Mouse (Mus musculus) right cerebral cortex, postnatal 10 days (tissue): ENCODE data around the gene 4930562C15Rik.

Experiments used
- DNase-seq, 2 experiments: peaks; one replicate each; pipeline ENCODE4 v3.0.0; 2021; ENCODE audit warnings: low spot score in 2 of 2

4930562C15Rik gene

GRCm38 (mm10) chr16:4890201-4890709, 55.0 kb downstream of the 4930562C15Rik start:
- DNase-seq, result no peak

DNA sequence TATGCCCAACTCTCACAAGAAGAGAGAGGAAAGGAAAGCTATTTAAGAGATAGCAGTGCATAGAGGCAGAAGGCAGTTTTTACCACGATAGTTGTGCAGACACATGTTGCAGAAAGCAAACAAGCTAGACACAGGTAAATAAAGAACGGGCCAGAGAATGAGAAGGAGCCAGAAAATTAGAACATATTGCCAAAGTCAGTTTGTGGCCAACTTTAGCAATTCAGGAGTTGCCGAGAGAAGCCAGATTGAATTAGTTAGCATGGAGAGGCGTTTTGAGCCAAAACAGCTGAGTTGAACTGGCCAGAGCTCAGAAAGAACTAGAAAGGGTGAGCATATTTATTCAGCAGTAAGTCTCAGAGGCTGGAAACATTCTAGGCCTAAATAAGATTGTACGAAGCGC, 57.0 kb downstream of the 4930562C15Rik start:
- no peak for DNase-seq

DNA sequence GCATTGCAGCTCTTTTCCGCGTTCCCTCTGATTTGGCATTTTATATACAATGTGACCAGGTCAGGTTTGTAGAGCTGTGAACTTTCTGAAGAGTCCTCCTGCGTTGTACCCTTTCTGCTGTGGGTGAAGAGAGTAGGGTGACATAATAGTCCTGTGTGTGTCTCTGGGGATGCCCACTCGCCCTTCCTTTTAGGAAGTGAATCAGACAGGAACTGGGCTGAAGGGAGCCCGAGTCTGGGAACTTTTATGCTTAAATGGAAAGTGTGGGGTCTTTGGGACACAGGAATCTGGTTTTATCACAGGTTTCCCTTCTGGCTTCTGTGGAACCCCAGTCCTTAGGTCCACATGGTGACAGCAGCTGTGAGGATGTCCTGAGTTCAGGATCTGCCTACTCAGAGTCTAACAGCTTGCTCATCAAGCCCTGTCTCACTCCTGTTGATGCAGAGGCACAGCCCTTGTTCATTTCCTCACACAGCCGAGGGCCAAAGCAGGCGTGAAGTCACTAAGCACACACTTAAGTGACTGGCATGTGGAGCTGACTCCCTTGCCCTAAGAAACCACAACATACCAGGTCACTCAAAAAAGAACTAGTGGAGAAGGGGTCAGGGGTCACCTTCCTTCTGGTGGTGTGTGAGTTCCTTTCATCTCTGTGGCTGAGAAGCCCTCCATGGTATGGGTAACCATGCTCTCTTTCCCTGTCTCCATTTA, 59.1 kb downstream of the 4930562C15Rik start:
- DNase-seq, result no peak

- DNase-seq, result no peak
These were observed 61.2 kb downstream of the 4930562C15Rik start for GRCm38 (mm10) chr16:4896249-4897027.

DNA sequence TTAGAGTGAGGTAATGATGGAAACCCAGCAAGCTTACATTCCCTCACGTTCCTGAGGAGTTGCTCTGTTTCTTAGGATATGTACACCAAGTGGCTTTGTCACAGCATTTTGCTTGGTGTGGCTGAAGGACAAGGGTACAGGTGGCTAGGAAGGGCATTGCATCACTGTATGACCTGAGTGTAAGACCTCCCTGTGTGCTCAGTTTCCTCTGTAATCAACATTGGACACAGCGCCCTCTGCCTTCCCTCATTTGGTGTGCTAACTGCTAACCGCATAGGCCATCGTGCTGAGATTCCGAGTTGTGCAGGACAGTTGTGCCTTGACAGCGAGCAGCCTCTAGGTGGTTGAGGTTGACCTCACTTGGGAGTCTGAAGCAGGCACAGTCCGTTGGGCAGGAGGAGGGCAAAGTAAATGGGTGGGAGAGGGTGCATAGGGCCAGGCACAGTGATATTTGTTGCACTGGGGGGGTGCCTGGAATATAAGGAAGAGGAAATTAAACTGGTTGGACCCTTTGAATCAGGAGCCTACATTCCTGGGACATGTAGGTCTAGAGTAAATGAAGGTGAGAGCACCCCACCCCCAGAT, 62.0 kb downstream of the 4930562C15Rik start:
- no peak for DNase-seq

DNA sequence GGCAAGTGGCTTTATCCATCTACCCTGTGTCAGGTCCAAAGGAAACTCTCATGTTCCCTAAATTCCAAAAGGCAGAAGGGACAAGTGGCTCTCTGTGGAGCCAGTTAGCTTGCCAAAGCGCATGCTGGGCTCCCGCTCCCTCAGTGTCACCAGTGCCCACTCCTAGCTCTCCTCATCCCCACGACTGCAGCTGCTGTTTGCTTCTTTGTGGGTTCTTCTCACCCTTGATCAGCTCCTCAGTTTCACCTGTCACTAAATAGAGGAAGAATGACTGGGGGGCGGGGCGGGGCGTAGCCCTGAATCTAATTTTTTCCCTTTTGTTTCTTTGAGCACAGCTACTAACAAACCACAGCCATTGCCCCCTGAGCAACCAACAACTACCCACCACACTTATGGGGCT, 63.7 kb downstream of the 4930562C15Rik start:
- DNase-seq, result no peak

- no peak for DNase-seq
These were observed 64.5 kb downstream of the 4930562C15Rik start for GRCm38 (mm10) chr16:4899711-4900110.

GRCm38 (mm10) chr16:4901167-4901566, 66.0 kb downstream of the 4930562C15Rik start:
- no peak for DNase-seq

- no peak for DNase-seq
These were observed 67.2 kb downstream of the 4930562C15Rik start for GRCm38 (mm10) chr16:4902390-4902789.

DNA sequence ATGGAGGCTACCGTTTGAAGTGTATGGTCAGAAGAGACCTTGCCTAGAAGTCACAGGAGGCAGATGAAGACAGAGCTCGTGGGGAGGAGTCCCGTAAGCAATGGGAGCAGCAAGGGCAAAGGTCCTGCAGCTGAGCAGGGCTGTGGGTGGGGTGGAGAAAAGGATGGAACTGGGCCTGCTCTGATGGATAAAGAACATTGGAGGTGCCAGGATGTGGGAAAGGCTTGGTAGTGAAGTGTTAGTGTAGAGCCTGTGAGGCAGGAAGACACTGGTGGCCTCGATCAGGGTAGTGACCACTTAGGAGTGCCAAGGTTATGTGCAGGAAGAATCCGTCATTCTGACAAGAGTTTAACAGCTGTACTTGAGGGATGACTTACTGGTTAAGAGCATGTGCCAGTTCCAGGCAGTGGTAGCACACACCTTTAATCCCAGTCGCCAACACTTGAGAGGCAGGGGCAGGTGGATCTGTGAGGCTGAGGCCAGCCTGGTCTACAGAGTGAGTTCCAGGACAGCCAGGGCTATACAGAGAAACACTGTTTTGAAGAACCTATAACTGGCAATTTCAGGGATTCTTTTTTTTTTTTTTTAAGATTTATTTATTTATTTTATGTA, 68.4 kb downstream of the 4930562C15Rik start:
- DNase-seq, result no peak

GRCm38 (mm10) chr16:4904878-4905277, 69.7 kb downstream of the 4930562C15Rik start:
- DNase-seq, result no peak

- no peak for DNase-seq
These were observed 70.4 kb downstream of the 4930562C15Rik start for GRCm38 (mm10) chr16:4905591-4905990.

GRCm38 (mm10) chr16:4906559-4906958, 71.3 kb downstream of the 4930562C15Rik start:
- no peak for DNase-seq

DNA sequence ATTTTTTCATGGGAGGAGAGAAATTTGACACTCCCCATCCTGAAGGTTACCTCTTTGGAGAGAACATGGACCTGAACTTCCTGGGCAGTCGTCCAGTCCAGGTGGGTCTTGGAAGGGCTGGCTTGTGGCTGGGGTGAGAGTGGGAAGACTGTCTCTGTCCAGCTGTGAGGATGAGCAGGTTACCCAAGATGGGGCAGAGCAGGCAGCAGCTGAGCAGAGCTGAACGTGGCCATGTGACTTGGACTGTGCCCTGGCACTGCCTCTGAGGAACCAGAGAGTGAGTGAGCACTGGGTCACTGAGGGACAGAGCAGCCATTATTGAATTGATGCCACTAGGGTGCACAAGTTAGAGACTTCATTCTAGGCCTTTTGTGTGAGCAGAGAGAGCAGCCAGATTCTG, 72.2 kb downstream of the 4930562C15Rik start:
- no peak for DNase-seq

DNA sequence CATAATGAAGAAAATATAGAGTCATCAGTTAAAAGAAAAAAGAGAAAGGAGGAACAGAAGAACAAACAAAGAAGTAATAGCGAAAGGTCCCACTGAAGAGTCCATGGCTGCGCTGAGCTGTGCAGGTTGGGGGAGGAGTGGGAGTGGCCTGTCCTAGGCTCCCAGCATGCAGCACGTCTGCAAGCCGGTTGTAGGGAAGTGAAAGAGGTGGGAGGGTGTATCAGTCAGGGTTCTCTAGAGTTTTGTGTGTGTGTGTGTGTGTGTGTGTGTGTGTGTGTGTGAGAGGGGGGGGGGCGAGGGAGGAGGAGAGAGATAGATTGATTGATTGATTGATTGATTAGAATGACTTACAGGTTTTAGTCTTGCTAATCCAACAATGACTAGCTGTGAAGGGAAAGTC, 72.8 kb downstream of the 4930562C15Rik start:
- DNase-seq, result no peak

GRCm38 (mm10) chr16:4909745-4910144, 74.5 kb downstream of the 4930562C15Rik start:
- DNase-seq, result no peak

GRCm38 (mm10) chr16:4910758-4911157, 75.5 kb downstream of the 4930562C15Rik start:
- DNase-seq, result no peak

- no peak for DNase-seq
These were observed 76.9 kb downstream of the 4930562C15Rik start for GRCm38 (mm10) chr16:4912074-4912648.

GRCm38 (mm10) chr16:4912907-4913782, 77.9 kb downstream of the 4930562C15Rik start:
- DNase-seq, result peak in 1 of 2 experiments; percentile 26
